Mouse (Mus musculus) embryo, embryonic 11.5 days (tissue): ENCODE results near the gene Wnt1.

ENCODE experiments used
- DNase-seq: peaks from one replicate; pipeline ENCODE4 v3.0.0-alpha.2; 2012; ENCODE audit warnings: low read depth, low spot score

Wnt1 gene

DNA sequence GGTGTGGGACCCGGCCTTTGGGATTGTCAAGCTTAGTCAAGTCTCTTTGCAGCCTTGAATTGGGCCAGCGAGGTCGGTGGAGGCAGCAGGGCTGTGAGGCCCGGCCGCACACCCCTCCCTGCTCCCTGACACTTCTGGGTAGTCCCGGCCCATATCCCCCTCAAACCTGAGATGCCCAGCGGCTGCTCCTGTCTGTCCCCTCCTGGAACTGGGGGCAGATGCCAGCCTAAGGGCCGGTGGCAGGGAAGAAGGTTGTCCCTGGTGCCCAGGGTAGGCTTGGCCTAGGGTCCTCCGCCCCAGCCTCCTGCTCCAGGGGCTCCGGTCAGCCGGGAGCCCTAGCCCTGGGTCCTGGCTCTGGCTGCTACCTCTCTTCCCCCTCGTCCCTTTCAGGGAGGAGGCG is 44.4 kb downstream of the Wnt1 start:
- DNase-seq: no peak

DNA sequence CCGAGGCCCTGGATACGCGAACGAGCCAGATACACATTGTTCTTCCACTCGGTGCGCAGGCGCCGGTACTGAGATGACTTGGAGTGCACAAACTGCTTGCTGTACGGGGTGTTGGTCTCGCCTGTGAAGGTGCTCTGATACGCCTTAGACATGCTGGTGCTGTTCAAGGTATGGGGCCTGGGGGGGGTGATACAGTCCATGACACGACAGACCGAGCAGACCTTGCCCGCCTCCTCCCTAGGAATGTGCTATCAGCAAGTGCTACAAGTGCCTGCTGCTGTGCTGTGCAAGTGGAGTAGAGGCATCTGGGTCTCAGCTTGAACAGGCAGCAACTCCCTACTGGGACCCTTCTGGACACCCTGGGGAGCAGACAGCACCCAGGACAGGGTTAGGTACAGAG is 45.6 kb downstream of the Wnt1 start:
- DNase-seq: no peak

- DNase-seq: no peak
Measured at GRCm38 (mm10) chr15:98837006-98837742, 47.5 kb downstream of the Wnt1 start.

- DNase-seq: no peak
Measured at GRCm38 (mm10) chr15:98837743-98838103, 48.1 kb downstream of the Wnt1 start.

DNA sequence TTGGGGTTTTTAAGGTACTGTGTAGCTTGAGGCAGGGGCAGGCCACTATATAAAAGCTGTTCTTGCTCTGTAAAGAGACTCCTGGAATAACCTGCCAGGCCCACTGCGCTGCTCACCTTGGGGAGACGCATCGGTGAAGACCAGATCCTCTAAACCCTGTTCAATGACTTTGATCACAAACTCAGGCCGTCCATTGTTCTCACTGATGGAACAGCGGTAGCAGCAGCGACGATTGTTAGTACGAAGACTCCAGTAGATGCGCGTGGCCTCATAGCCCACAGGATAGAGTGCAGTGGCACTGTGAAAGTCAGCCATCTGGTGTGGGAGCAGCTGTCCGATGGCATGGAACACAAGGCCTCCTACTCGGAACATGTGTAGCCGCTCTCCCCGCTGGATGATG is 49.5 kb downstream of the Wnt1 start:
- DNase-seq: no peak

DNA sequence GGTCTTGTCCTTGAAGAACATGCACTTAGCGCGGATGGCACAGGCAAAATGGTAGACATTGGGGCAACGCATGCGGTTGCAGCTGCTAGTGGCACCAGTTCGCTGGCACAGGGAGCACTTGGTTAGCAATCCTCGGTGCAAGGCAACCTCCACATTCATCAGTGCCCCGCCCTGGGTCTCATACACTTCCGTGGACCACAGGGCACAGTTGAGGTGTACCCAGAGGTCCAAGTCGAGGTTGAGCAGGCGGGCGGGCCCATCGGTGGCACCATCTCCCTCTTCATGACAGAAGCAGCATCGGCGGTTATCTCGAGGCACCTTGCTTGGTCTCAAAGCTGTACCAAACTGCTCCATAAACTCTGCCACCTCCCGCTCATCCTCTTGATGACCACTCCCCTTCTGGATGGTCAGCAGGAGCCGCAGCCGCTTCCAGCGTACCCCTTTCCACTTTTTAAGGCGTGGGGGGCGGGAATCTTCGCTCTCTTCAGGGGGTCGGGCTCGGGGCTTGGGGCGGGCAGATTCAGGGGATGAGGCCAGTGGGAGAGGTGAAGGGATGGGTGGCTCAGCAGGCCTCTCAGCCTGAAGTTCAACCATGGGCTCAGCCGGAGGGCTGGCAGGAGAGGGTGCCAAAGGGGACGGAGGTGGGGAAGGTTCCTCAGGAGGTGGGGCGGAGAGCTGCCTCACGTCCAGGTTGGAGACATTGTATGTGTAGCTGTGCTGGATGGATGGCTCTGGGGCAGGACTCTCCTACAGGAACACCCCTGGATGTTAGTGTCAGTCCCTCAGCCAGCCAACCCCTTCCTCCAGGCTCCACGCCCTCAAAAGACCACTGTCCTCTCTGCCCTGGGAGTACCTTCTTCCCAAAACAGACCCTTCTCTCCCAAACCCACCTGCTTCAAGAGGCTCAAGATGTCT is 50.3 kb downstream of the Wnt1 start:
- DNase-seq: no peak
